Mouse (Mus musculus): ENCODE data around the gene Ly6g6e. TPM values are rescaled to one million over a fixed set of nuclear protein-coding genes. Genes with fewer than 3 reads are reported as not detected.
A peak's percentile ranks its signal among the peaks of the same experiment; 100 is the strongest.

Ly6g6e gene
- polyA plus RNA-seq, 1 experiment from 2014 or later = 10.1 TPM

GRCm38 (mm10) chr17:35048149-35048931 lies 28.4 kb upstream of the Ly6g6e start:
- Histone ChIP-seq H3K27ac (ENCODE audit: low read depth, low read length) (no peak overlapping the region), H3K9me3 (replicated peaks; ENCODE audit: control insufficient read depth, low read length) (no peaks in the 10 kb centered on the region), H3K4me3 (ENCODE audit: low read depth, low read length) (no peak overlapping the region), H3K9ac (ENCODE audit: low read length) (no peak overlapping the region), H3K4me1 (ENCODE audit: control insufficient read depth, insufficient read depth, low read length) (peaks cover 24% of the 10 kb centered on the region), H3K4me2 (ENCODE audit: low read length) (no peak overlapping the region), H3K36me3 (ENCODE audit: control insufficient read depth, insufficient read depth, low read length) (peaks cover 10% of the 10 kb centered on the region; the same call in 1 of the 2 replicates), H3K27me3 (replicated peaks; ENCODE audit: control insufficient read depth, insufficient read depth, low read length) (no peaks in the 10 kb centered on the region)
- DNase-seq (ENCODE audit: low spot score) (no peak), ATAC-seq (no peak)
- WGBS = 59% methylated on average over 11 of the region's 11 CpGs

GRCm38 (mm10) chr17:35048932-35049440 lies 27.7 kb upstream of the Ly6g6e start:
- Histone ChIP-seq H3K4me2 (ENCODE audit: low read length) (no peak overlapping the region), H3K4me3 (ENCODE audit: low read depth, low read length) (no peak overlapping the region), H3K36me3 (ENCODE audit: control insufficient read depth, insufficient read depth, low read length) (peaks cover 14% of the 10 kb centered on the region), H3K27me3 (replicated peaks; ENCODE audit: control insufficient read depth, insufficient read depth, low read length) (no peaks in the 10 kb centered on the region), H3K9ac (ENCODE audit: low read length) (no peak overlapping the region), H3K4me1 (ENCODE audit: control insufficient read depth, insufficient read depth, low read length) (peaks cover 24% of the 10 kb centered on the region), H3K9me3 (replicated peaks; ENCODE audit: control insufficient read depth, low read length) (no peaks in the 10 kb centered on the region), H3K27ac (ENCODE audit: low read depth, low read length) (peak overlapping the region; percentile 86; the same call in 1 of the 2 replicates)
- 76% methylated on average over 5 of the region's 5 CpGs for WGBS
- ATAC-seq (no peak), DNase-seq (ENCODE audit: low spot score) (no peak)

GRCm38 (mm10) chr17:35049561-35050016 lies 27.1 kb upstream of the Ly6g6e start, which contains the start of gene Clic1:
Gene Clic1, plus strand, starts transcription at chr17:35049966.
- Histone ChIP-seq H3K27me3 (replicated peaks; ENCODE audit: control insufficient read depth, insufficient read depth, low read length) (no peaks in the 10 kb centered on the region), H3K9ac (ENCODE audit: low read length) (peak within 1 kb of the TSS; percentile 62), H3K4me1 (ENCODE audit: control insufficient read depth, insufficient read depth, low read length) (peaks cover 24% of the 10 kb centered on the region), H3K4me3 (ENCODE audit: low read depth, low read length) (peak within 1 kb of the TSS; percentile 37), H3K4me2 (ENCODE audit: low read length) (peak within 1 kb of the TSS; percentile 71), H3K27ac (ENCODE audit: low read depth, low read length) (peak within 1 kb of the TSS; percentile 86), H3K36me3 (ENCODE audit: control insufficient read depth, insufficient read depth, low read length) (peaks cover 18% of the 10 kb centered on the region), H3K9me3 (replicated peaks; ENCODE audit: control insufficient read depth, low read length) (no peaks in the 10 kb centered on the region)
- WGBS = 4% methylated on average over 11 of the region's 11 CpGs
- ATAC-seq = no peak
- peak; percentile 78 for DNase-seq (ENCODE audit: low spot score)

- H3K27me3 ChIP-seq (replicated peaks; ENCODE audit: control insufficient read depth, insufficient read depth, low read length) = no peaks in the 10 kb centered on the region
- no peaks in the 10 kb centered on the region for H3K9me3 ChIP-seq (replicated peaks; ENCODE audit: control insufficient read depth, low read length)
- peak overlapping the region; percentile 37 for H3K4me3 ChIP-seq (ENCODE audit: low read depth, low read length)
- H3K9ac ChIP-seq (ENCODE audit: low read length) = peak overlapping the region; percentile 62
- H3K36me3 ChIP-seq (ENCODE audit: control insufficient read depth, insufficient read depth, low read length) = peaks cover 22% of the 10 kb centered on the region
- under 1% methylated on average over 27 of the region's 27 CpGs for WGBS
- peak overlapping the region; percentile 71 for H3K4me2 ChIP-seq (ENCODE audit: low read length)
- DNase-seq (ENCODE audit: low spot score) = peak; percentile 58
- peak overlapping the region; percentile 86 for H3K27ac ChIP-seq (ENCODE audit: low read depth, low read length)
- ATAC-seq = 0 out of 2 replicates have a peak, but pooled peaks have one; percentile 8
- peaks cover 24% of the 10 kb centered on the region for H3K4me1 ChIP-seq (ENCODE audit: control insufficient read depth, insufficient read depth, low read length)
Observed at GRCm38 (mm10) chr17:35050126-35050750, 26.5 kb upstream of the Ly6g6e start.

DNA sequence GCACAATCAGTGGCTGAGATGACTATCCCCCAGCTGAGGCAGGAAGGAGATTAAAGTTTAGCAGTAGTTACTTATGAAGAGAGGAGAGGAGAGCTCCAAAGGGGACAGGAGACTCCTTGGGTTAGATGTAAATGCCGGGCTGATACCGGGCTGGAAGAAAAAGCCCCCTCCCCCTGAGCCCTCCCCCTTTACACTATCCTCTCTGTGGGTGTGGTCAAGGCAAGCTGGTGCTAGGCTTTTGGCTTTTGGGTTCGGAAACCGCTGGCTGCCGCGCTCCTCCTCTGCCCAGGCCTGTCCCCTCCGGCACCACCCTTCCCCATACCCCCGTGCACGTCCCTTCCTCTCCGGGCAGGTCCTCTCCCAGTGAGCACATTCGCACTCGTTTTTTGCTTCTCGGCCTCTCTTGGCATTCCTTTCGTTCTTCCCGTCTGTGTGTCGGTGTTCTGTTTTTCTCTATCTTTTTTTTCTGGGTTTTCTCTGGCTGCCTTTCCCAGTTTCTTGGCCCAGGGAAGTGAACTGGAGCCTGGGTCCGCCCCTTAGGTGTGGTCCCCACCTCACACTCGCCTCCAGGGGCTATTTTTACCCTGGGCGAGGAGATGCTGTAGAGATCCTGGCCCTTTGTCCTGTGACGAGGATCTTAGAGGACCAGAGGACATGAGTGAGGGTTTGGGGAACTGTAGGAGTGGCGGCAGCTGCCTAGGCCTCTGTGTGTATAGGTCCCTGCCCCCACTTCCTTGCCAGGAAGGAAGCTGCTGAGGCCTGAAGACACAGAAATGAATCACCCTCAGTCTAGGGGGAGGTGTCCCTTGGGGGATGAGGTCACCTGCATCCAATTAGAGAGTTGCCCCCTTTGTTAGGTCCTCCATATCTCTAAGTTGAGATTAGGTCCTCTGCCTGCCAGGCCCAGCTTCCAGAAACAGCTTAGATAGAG lies 25.3 kb upstream of the Ly6g6e start:
- peak overlapping the region; percentile 37 for H3K4me3 ChIP-seq (ENCODE audit: low read depth, low read length)
- ATAC-seq (peak; percentile 52), DNase-seq (ENCODE audit: low spot score) (peak; percentile 70)
- 2% methylated on average over 21 of the region's 21 CpGs for WGBS
- peak overlapping the region; percentile 71 for H3K4me2 ChIP-seq (ENCODE audit: low read length)
- peak overlapping the region; percentile 86 for H3K27ac ChIP-seq (ENCODE audit: low read depth, low read length)
- H3K27me3 ChIP-seq (replicated peaks; ENCODE audit: control insufficient read depth, insufficient read depth, low read length) = no peaks in the 10 kb centered on the region
- H3K4me1 ChIP-seq (ENCODE audit: control insufficient read depth, insufficient read depth, low read length) = peaks cover 20% of the 10 kb centered on the region
- peak overlapping the region; percentile 68 for H3K9ac ChIP-seq (ENCODE audit: low read length)
- peaks cover 34% of the 10 kb centered on the region for H3K36me3 ChIP-seq (ENCODE audit: control insufficient read depth, insufficient read depth, low read length)
- no peaks in the 10 kb centered on the region for H3K9me3 ChIP-seq (replicated peaks; ENCODE audit: control insufficient read depth, low read length)

DNA sequence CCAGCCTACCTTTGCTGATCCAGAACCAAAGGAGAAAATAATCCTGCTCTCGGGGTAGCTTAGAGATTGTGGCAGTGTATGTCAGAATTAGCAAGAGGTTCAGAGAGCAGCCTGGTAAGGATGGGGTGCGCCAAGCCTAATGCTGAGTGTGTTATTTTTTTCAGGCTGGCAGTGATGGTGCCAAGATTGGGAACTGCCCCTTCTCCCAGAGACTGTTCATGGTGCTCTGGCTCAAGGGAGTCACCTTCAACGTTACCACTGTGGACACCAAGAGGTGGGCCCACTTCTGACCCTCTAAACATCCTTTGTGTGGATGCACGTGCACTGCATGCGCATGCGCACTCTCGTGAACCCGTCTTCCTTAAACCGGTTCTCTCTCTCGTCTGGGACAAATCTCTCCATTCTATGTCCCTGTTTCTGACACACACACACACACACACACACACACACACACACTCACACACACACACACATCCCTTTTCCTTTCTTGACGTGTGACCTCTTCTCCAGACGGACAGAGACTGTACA lies 24.4 kb upstream of the Ly6g6e start:
- Histone ChIP-seq H3K27me3 (replicated peaks; ENCODE audit: control insufficient read depth, insufficient read depth, low read length) (no peaks in the 10 kb centered on the region), H3K4me3 (ENCODE audit: low read depth, low read length) (peak overlapping the region; percentile 37)

GRCm38 (mm10) chr17:35055691-35056495 lies 20.8 kb upstream of the Ly6g6e start:
- Histone ChIP-seq H3K27ac (ENCODE audit: low read depth, low read length) (no peak overlapping the region), H3K9me3 (replicated peaks; ENCODE audit: control insufficient read depth, low read length) (no peaks in the 10 kb centered on the region), H3K9ac (ENCODE audit: low read length) (no peak overlapping the region), H3K27me3 (replicated peaks; ENCODE audit: control insufficient read depth, insufficient read depth, low read length) (no peaks in the 10 kb centered on the region), H3K4me1 (ENCODE audit: control insufficient read depth, insufficient read depth, low read length) (peaks cover 24% of the 10 kb centered on the region), H3K36me3 (ENCODE audit: control insufficient read depth, insufficient read depth, low read length) (peaks cover 56% of the 10 kb centered on the region), H3K4me3 (ENCODE audit: low read depth, low read length) (no peak overlapping the region), H3K4me2 (ENCODE audit: low read length) (no peak overlapping the region)
- no peak for ATAC-seq
- 95% methylated on average over 7 of the region's 7 CpGs for WGBS
- DNase-seq (ENCODE audit: low spot score) = no peak

More for the DNA sequence above, 24.4 kb upstream of the Ly6g6e start:
- ATAC-seq (no peak), DNase-seq (ENCODE audit: low spot score) (no peak)
- H3K4me1 ChIP-seq (ENCODE audit: control insufficient read depth, insufficient read depth, low read length) = peaks cover 20% of the 10 kb centered on the region
- peak overlapping the region; percentile 71 for H3K4me2 ChIP-seq (ENCODE audit: low read length)
- 82% methylated on average over 12 of the region's 12 CpGs for WGBS
- peak overlapping the region; percentile 86 for H3K27ac ChIP-seq (ENCODE audit: low read depth, low read length)
- peaks cover 40% of the 10 kb centered on the region for H3K36me3 ChIP-seq (ENCODE audit: control insufficient read depth, insufficient read depth, low read length)
- peak overlapping the region; percentile 68 for H3K9ac ChIP-seq (ENCODE audit: low read length)
- H3K9me3 ChIP-seq (replicated peaks; ENCODE audit: control insufficient read depth, low read length) = no peaks in the 10 kb centered on the region

Data from forebrain, embryonic 14.5 days (tissue).